ENCODE assay signal across 20 mouse cellular contexts in genomic region chr17:84355006-84355405, GRCm38 (mm10).
A peak's percentile ranks its signal among the peaks of the same experiment; 100 is the strongest.
DNase-seq lines count a peak whose midpoint lies in the region; ATAC-seq and TF ChIP-seq lines count a peak whose summit lies in the region.
"Had no signal": no experiment of that assay in that cellular context is flagged by ENCODE, and none has a peak within 500 bp of the region (broad histone marks: within the 10 kb centered on the region; RNA-seq: fewer than 3 reads in every experiment).

No protein-coding gene starts in this region.

- H3K27me3 ChIP-seq in lung, embryonic 14.5 days (ENCODE audit: insufficient read depth, low read length): no peaks in the 10 kb centered on the region
- no peaks in the 10 kb centered on the region for H3K27me3 ChIP-seq in lung, postnatal 0 days (replicated peaks; ENCODE audit: insufficient read depth, low read length)
- no peaks in the 10 kb centered on the region for H3K27me3 ChIP-seq in stomach, postnatal 0 days (ENCODE audit: control insufficient read depth, insufficient read depth, low read length)
- no peaks in the 10 kb centered on the region for H3K27me3 ChIP-seq in intestine, embryonic 16.5 days (replicated peaks; ENCODE audit: control insufficient read depth, insufficient read depth, low read length)
- H3K27me3 ChIP-seq: embryonic facial prominence, embryonic 12.5 days; forebrain, embryonic 12.5 days; heart, embryonic 12.5 days; hindbrain, embryonic 15.5 days had no signal

- H3K9me3 ChIP-seq in lung, embryonic 14.5 days (ENCODE audit: low read depth, low read length): no peaks in the 10 kb centered on the region
- no peaks in the 10 kb centered on the region for H3K9me3 ChIP-seq in lung, postnatal 0 days (ENCODE audit: low read length)
- H3K9me3 ChIP-seq in stomach, postnatal 0 days (ENCODE audit: control insufficient read depth, low read length): no peaks in the 10 kb centered on the region
- H3K9me3 ChIP-seq in intestine, embryonic 16.5 days (ENCODE audit: control insufficient read depth, low read length): no peaks in the 10 kb centered on the region
- H3K9me3 ChIP-seq: embryonic facial prominence, embryonic 12.5 days; forebrain, embryonic 12.5 days; G1E; heart, embryonic 12.5 days; hindbrain, embryonic 15.5 days had no signal

- WGBS in lung, embryonic 14.5 days: 93% methylated on average over 3 of the region's 3 CpGs
- 97% methylated on average over 3 of the region's 3 CpGs for WGBS in lung, postnatal 0 days
- WGBS in stomach, postnatal 0 days: 86% methylated on average over 3 of the region's 3 CpGs
- WGBS in intestine, embryonic 16.5 days: 94% methylated on average over 3 of the region's 3 CpGs

- no peak overlapping the region for H3K4me2 ChIP-seq in lung, embryonic 14.5 days
- H3K4me2 ChIP-seq in lung, postnatal 0 days (replicated peaks; ENCODE audit: low read depth, low read length): no peak overlapping the region
- H3K4me2 ChIP-seq in stomach, postnatal 0 days (replicated peaks; ENCODE audit: low read depth): no peak overlapping the region
- H3K4me2 ChIP-seq in intestine, embryonic 16.5 days (ENCODE audit: low read depth, low read length): no peak overlapping the region
- H3K4me2 ChIP-seq: embryonic facial prominence, embryonic 12.5 days; forebrain, embryonic 12.5 days; heart, embryonic 12.5 days; hindbrain, embryonic 15.5 days had no signal

- no peak overlapping the region for H3K9ac ChIP-seq in lung, embryonic 14.5 days
- H3K9ac ChIP-seq in lung, postnatal 0 days (replicated peaks; ENCODE audit: low read depth): no peak overlapping the region
- no peak overlapping the region for H3K9ac ChIP-seq in stomach, postnatal 0 days (ENCODE audit: low read length)
- no peak overlapping the region for H3K9ac ChIP-seq in intestine, embryonic 16.5 days (ENCODE audit: low read depth, low read length)
- H3K9ac ChIP-seq: embryonic facial prominence, embryonic 12.5 days; forebrain, embryonic 12.5 days; forebrain, postnatal 0 days; heart, embryonic 12.5 days; hindbrain, embryonic 15.5 days had no signal

- DNase-seq in lung, embryonic 14.5 days: no peak
- no peak for DNase-seq in lung, postnatal 0 days (ENCODE audit: low spot score)
- peak; percentile 87 for DNase-seq in ES-CJ7 (ENCODE audit: low read depth, low spot score)
- peak; percentile 84 for DNase-seq in ZHBTc4 (ENCODE audit: low read depth, low spot score)
- DNase-seq in stomach, postnatal 0 days (ENCODE audit: low spot score): no peak
- DNase-seq in c-Kit-positive CD71-positive TER-119-positive erythroid progenitor cells, embryonic 14.5 days (ENCODE audit: low spot score): no peak
- no peak for DNase-seq in frontal cortex, adult 2 months (ENCODE audit: extremely low spot score in 1 of 2, low spot score in 1 of 2)
- DNase-seq: adrenal gland, adult 2 months; adrenal gland, postnatal 25 days; cerebellum, adult 8-10 months; forebrain, postnatal 0 days; gastrocnemius, adult 2 months; gastrocnemius, postnatal 25 days had no signal

- H3K4me3 ChIP-seq in lung, embryonic 14.5 days (ENCODE audit: low read depth, low read length): no peak overlapping the region
- no peak overlapping the region for H3K4me3 ChIP-seq in lung, postnatal 0 days (ENCODE audit: low read depth, low read length)
- no peak overlapping the region for H3K4me3 ChIP-seq in stomach, postnatal 0 days (ENCODE audit: low read depth, low read length)
- no peak overlapping the region for H3K4me3 ChIP-seq in intestine, embryonic 16.5 days (ENCODE audit: low read length)
- H3K4me3 ChIP-seq: embryonic facial prominence, embryonic 12.5 days; forebrain, embryonic 12.5 days; gastrocnemius, adult 2 months; heart, embryonic 12.5 days; hindbrain, embryonic 15.5 days had no signal

- no peak for TF ChIP-seq CTCF in lung, embryonic 14.5 days (IDR thresholded peaks at IDR 0.05; ENCODE audit: low read depth)
- TF ChIP-seq CTCF in lung, postnatal 0 days (IDR thresholded peaks at IDR 0.05): no peak
- TF ChIP-seq CTCF in stomach, postnatal 0 days (IDR thresholded peaks at IDR 0.05; ENCODE audit: low read depth): no peak

- H3K36me3 ChIP-seq in lung, embryonic 14.5 days (ENCODE audit: insufficient read depth): 0 out of 2 replicates have a peak, but pooled peaks cover 7% of the 10 kb centered on the region
- no peaks in the 10 kb centered on the region for H3K36me3 ChIP-seq in lung, postnatal 0 days (ENCODE audit: insufficient read depth, low read length)
- no peaks in the 10 kb centered on the region; the same call in 1 of the 2 replicates for H3K36me3 ChIP-seq in stomach, postnatal 0 days (ENCODE audit: control insufficient read depth, insufficient read depth, low read length)
- H3K36me3 ChIP-seq in intestine, embryonic 16.5 days (ENCODE audit: control insufficient read depth, insufficient read depth, low read length): no peaks in the 10 kb centered on the region
- H3K36me3 ChIP-seq: embryonic facial prominence, embryonic 12.5 days; hindbrain, embryonic 15.5 days had no signal

- H3K4me1 ChIP-seq in lung, embryonic 14.5 days (ENCODE audit: insufficient read depth): peaks cover 5% of the 10 kb centered on the region; the same call in 1 of the 2 replicates
- H3K4me1 ChIP-seq in lung, postnatal 0 days (ENCODE audit: insufficient read depth, low read depth, low read length): no peaks in the 10 kb centered on the region
- no peaks in the 10 kb centered on the region for H3K4me1 ChIP-seq in stomach, postnatal 0 days (replicated peaks; ENCODE audit: control insufficient read depth, insufficient read depth)
- H3K4me1 ChIP-seq in intestine, embryonic 16.5 days (ENCODE audit: control insufficient read depth, insufficient read depth, low read length): peaks cover 15% of the 10 kb centered on the region

- no peak for ATAC-seq in lung, embryonic 14.5 days (ENCODE audit: insufficient read depth)
- no peak for ATAC-seq in lung, postnatal 0 days
- no peak for ATAC-seq in stomach, postnatal 0 days (ENCODE audit: low FRiP score, low TSS enrichment)
- no peak for ATAC-seq in intestine, embryonic 16.5 days
- ATAC-seq: forebrain, postnatal 0 days; inflammation-experienced regulatory T-cells, adult 6 months had no signal

- peak overlapping the region; percentile 24; the same call in 1 of the 2 replicates for H3K27ac ChIP-seq in lung, embryonic 14.5 days (ENCODE audit: low read depth)
- H3K27ac ChIP-seq in lung, postnatal 0 days (ENCODE audit: low read length): no peak overlapping the region
- peak overlapping the region; percentile 41; the same call in 1 of the 2 replicates for H3K27ac ChIP-seq in stomach, postnatal 0 days (replicated peaks)
- no peak overlapping the region for H3K27ac ChIP-seq in intestine, embryonic 16.5 days (ENCODE audit: low read length)
- H3K27ac ChIP-seq: embryonic facial prominence, embryonic 12.5 days; forebrain, embryonic 12.5 days; gastrocnemius, adult 2 months; hindbrain, embryonic 15.5 days had no signal

- TF ChIP-seq EP300 in lung, postnatal 0 days (IDR thresholded peaks at IDR 0.05): no peak
- no peak for TF ChIP-seq EP300 in stomach, postnatal 0 days (optimal IDR thresholded peaks at IDR 0.05)

Comparison
In these comparisons a context has a peak if more than half of its experiments do, and no peak if none do; other contexts are left out.
1. H3K27ac ChIP-seq: peak in lung, embryonic 14.5 days (single experiment) and stomach, postnatal 0 days (single experiment); none in lung, postnatal 0 days (single experiment) and intestine, embryonic 16.5 days (single experiment).
2. DNase-seq: peak in ES-CJ7 (single experiment) and ZHBTc4 (single experiment); none in lung, embryonic 14.5 days (single experiment), lung, postnatal 0 days (single experiment), stomach, postnatal 0 days (single experiment), c-Kit-positive CD71-positive TER-119-positive erythroid progenitor cells, embryonic 14.5 days (single experiment) and frontal cortex, adult 2 months (0 of 2).